Mouse (Mus musculus): ENCODE results near the gene Plbd1. TPM values are rescaled to one million over a fixed set of nuclear protein-coding genes. Genes with fewer than 3 reads are reported as not detected.
A peak's percentile ranks its signal among the peaks of the same experiment; 100 is the strongest.

Plbd1 gene
- total and polyA plus RNA-seq, 3 experiments, result not detected

DNA sequence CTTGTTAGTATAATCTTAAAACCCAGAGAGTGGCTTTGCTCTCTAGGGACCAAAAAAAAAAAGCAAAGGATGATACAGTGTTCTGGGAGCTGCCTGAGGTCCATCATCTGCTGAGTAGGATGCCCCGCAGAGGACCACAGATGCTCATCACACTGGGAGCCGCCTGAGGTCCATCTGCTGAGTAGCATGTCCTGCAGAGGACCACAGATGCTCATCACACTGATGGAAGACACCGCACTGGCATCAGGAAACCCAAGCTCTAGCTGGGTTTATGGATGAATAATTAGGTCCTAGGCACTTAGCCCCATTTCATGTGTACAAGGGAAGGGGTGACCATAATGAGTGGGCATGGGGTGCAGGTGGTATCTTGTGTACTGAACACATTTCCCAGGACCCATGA is 47.6 kb downstream of the Plbd1 start:
- H3K27ac ChIP-seq (ENCODE audit: insufficient read depth, low read depth), result no peak overlapping the region

DNA sequence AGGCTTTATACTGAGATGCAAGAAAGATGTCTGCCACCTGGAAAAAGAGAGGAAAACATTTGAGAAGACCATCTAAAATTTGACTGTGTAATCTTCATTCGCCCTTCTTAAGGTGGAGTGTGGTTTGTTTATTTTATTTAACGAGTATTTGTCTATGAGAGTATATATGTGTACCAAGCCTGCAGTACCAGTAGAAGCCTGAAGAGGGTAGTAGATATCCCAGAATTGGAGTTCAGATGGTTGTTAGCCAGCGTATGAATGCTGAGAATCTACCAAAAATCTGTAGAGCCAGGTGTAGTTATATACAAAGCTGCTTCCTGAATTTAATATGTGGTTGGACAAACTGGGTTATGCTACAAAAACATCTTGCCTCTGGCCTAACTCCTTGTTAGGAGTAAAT is 49.4 kb downstream of the Plbd1 start:
- Histone ChIP-seq H3K27me3 (replicated peaks) (no peaks in the 10 kb centered on the region), H3K27ac (ENCODE audit: insufficient read depth, low read depth) (no peak overlapping the region), H3K36me3 (replicated peaks in 1 of 2; ENCODE audit: control insufficient read depth in 1 of 2, insufficient read depth in 1 of 2, low read length in 1 of 2) (peaks cover 31 to 36% of the 10 kb centered on the region in 2 experiments), H3K79me2 (replicated peaks; ENCODE audit: control insufficient read depth, extremely low read depth, insufficient read depth, poor library complexity, severe bottlenecking) (no peaks in the 10 kb centered on the region), H3K4me3 (replicated peaks in 1 of 3; ENCODE audit: low read depth in 2 of 3, low read length in 2 of 3, poor library complexity in 1 of 3) (no peak overlapping the region), H3K9ac (ENCODE audit: insufficient read depth, low read depth) (no peak overlapping the region), H3K4me1 (ENCODE audit: control insufficient read depth in 1 of 2, insufficient read depth in 2 of 2) (no peaks in the 10 kb centered on the region), H3K4me2 (ENCODE audit: insufficient read depth, low read depth, poor library complexity, severe bottlenecking) (no peak overlapping the region), H3K9me3 (replicated peaks; ENCODE audit: low read length) (peaks cover 10% of the 10 kb centered on the region)
- in situ Hi-C loops (cut with MboI; ENCODE audit: low pct_ligation_motif_present, low pct_unique_long_range_greater_than_20kb, low sequenced_read_pairs), result no loop called here
- TF ChIP-seq MAX (IDR thresholded peaks at IDR 0.05; ENCODE audit: low read length) (no peak), CTCF (conservative IDR thresholded peaks at IDR 0.05 in 1 of 2, IDR thresholded peaks at IDR 0.05 in 1 of 2; ENCODE audit: low read depth in 2 of 2, low read length in 2 of 2) (peak in 1 of 2 experiments; percentile 15; a peak in 1 of 4 replicates)
- peak; percentile 17 for DNase-seq (ENCODE audit: extremely low read depth)
- dilution Hi-C loops (cut with MboI; ENCODE audit: extremely low pct_ligation_motif_present, extremely low pct_unique_long_range_greater_than_20kb, low sequenced_read_pairs), result no loop called here

More for the DNA sequence above, 47.6 kb downstream of the Plbd1 start:
- H3K4me3 ChIP-seq (replicated peaks in 1 of 3; ENCODE audit: low read depth in 2 of 3, low read length in 2 of 3, poor library complexity in 1 of 3), result no peak overlapping the region
- no peak overlapping the region for H3K9ac ChIP-seq (ENCODE audit: insufficient read depth, low read depth)
- no peaks in the 10 kb centered on the region for H3K4me1 ChIP-seq (ENCODE audit: control insufficient read depth in 1 of 2, insufficient read depth in 2 of 2)
- H3K36me3 ChIP-seq (replicated peaks in 1 of 2; ENCODE audit: control insufficient read depth in 1 of 2, insufficient read depth in 1 of 2, low read length in 1 of 2), result peaks cover 16 to 20% of the 10 kb centered on the region in 2 experiments
- no peak for TF ChIP-seq MXI1 (IDR thresholded peaks at IDR 0.05; ENCODE audit: low read depth, low read length)
- TF ChIP-seq SMC3 (IDR thresholded peaks at IDR 0.05; ENCODE audit: low read depth, low read length), result no peak
- no peaks in the 10 kb centered on the region for H3K79me2 ChIP-seq (replicated peaks; ENCODE audit: control insufficient read depth, extremely low read depth, insufficient read depth, poor library complexity, severe bottlenecking)
- dilution Hi-C loops (cut with MboI; ENCODE audit: extremely low pct_ligation_motif_present, extremely low pct_unique_long_range_greater_than_20kb, low sequenced_read_pairs) (no loop called here), in situ Hi-C loops (cut with MboI; ENCODE audit: low pct_ligation_motif_present, low pct_unique_long_range_greater_than_20kb, low sequenced_read_pairs) (no loop called here)
- no peak for DNase-seq (ENCODE audit: extremely low read depth)
- no peak overlapping the region for H3K4me2 ChIP-seq (ENCODE audit: insufficient read depth, low read depth, poor library complexity, severe bottlenecking)
- H3K27me3 ChIP-seq (replicated peaks), result no peaks in the 10 kb centered on the region
- H3K9me3 ChIP-seq (replicated peaks; ENCODE audit: low read length), result peaks cover 10% of the 10 kb centered on the region

DNA sequence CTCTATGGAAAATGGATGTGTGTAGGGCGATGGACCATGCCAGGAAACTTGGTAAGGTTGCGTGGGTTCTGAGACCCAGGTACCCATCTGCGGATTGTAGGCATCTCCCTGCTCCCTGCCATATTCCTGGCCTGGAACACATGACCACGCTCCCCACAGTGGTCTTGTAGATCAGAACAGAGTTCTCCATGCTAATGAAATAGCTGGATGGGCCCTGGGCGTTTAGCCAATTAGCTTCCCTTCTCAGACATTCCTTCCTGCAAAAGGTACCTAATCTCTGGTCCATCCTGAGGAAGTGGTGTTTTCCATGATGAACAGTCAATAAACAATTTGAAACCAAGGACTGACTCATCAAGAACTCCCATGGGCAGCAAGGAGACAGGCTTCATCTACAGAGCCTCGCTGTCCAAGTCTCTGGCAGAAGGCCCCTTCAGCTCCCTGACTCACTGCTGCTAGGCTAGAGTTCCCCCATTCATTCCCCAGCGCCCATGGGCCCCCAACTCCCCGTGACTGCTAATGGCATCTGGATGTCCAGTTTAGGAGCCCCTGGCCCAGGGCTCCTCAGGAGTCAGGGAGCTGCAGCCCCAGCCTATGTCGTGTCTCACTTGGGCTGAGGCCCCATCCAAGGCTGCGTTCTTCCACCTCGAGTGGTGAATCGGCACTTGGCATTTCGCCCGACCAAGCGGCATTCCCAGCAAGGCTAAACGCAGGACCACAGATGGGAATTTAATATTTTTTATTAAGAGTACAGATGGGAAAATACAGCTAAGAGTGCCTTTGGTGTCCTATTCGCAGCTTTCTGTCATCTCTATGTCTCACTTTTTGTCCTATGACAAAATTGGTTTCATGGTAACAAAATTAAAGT is 50.1 kb downstream of the Plbd1 start:
- no peak overlapping the region for H3K27ac ChIP-seq (ENCODE audit: insufficient read depth, low read depth)
- no peaks in the 10 kb centered on the region for H3K79me2 ChIP-seq (replicated peaks; ENCODE audit: control insufficient read depth, extremely low read depth, insufficient read depth, poor library complexity, severe bottlenecking)
- H3K27me3 ChIP-seq (replicated peaks), result no peaks in the 10 kb centered on the region
- no peak overlapping the region for H3K4me3 ChIP-seq (replicated peaks in 1 of 3; ENCODE audit: low read depth in 2 of 3, low read length in 2 of 3, poor library complexity in 1 of 3)
- H3K36me3 ChIP-seq (replicated peaks in 1 of 2; ENCODE audit: control insufficient read depth in 1 of 2, insufficient read depth in 1 of 2, low read length in 1 of 2), result peaks cover 33 to 43% of the 10 kb centered on the region in 2 experiments
- dilution Hi-C loops (cut with MboI; ENCODE audit: extremely low pct_ligation_motif_present, extremely low pct_unique_long_range_greater_than_20kb, low sequenced_read_pairs), result no loop called here
- TF ChIP-seq MAX (IDR thresholded peaks at IDR 0.05; ENCODE audit: low read length), result no peak
- no peak for TF ChIP-seq NRF1 (IDR thresholded peaks at IDR 0.05; ENCODE audit: low read depth, low read length)
- TF ChIP-seq POLR2A (IDR thresholded peaks at IDR 0.05; ENCODE audit: low read depth, low read length), result no peak
- no peak for TF ChIP-seq ELF1 (IDR thresholded peaks at IDR 0.05; ENCODE audit: low read depth, low read length)
- no peak for TF ChIP-seq KAT2A (IDR thresholded peaks at IDR 0.05; ENCODE audit: insufficient replicate concordance, low read length)
- TF ChIP-seq TBP (conservative IDR thresholded peaks at IDR 0.05; ENCODE audit: low read depth, low read length), result no peak
- no peak for TF ChIP-seq IRF4 (IDR thresholded peaks at IDR 0.05; ENCODE audit: low read depth, low read length)
- TF ChIP-seq CTCF (conservative IDR thresholded peaks at IDR 0.05 in 1 of 2, IDR thresholded peaks at IDR 0.05 in 1 of 2; ENCODE audit: low read depth in 2 of 2, low read length in 2 of 2), result no peak
- no peak for TF ChIP-seq UBTF (IDR thresholded peaks at IDR 0.05; ENCODE audit: low read depth, low read length)
- no peak for TF ChIP-seq ZNF384 (IDR thresholded peaks at IDR 0.05; ENCODE audit: low read depth, low read length)
- no peak for TF ChIP-seq MYC (IDR thresholded peaks at IDR 0.05; ENCODE audit: low read depth, low read length)
- peaks cover 10% of the 10 kb centered on the region for H3K9me3 ChIP-seq (replicated peaks; ENCODE audit: low read length)
- no peak overlapping the region for H3K4me2 ChIP-seq (ENCODE audit: insufficient read depth, low read depth, poor library complexity, severe bottlenecking)
- in situ Hi-C loops (cut with MboI; ENCODE audit: low pct_ligation_motif_present, low pct_unique_long_range_greater_than_20kb, low sequenced_read_pairs), result no loop called here
- no peak for DNase-seq (ENCODE audit: extremely low read depth)
- H3K4me1 ChIP-seq (ENCODE audit: control insufficient read depth in 1 of 2, insufficient read depth in 2 of 2), result no peaks in the 10 kb centered on the region
- no peak overlapping the region for H3K9ac ChIP-seq (ENCODE audit: insufficient read depth, low read depth)

Measured in CH12.LX (cell line).